Comparison of ENCODE assay signal across 28 mouse cellular contexts in genomic region chr2:35061338-35061737, GRCm38 (mm10). TPM values are rescaled to one million over a fixed set of nuclear protein-coding genes. Genes with fewer than 3 reads are reported as not detected.
DNase-seq lines count a peak whose midpoint lies in the region; ATAC-seq and TF ChIP-seq lines count a peak whose summit lies in the region.
"Had no signal": no experiment of that assay in that cellular context is flagged by ENCODE, and none has a peak within 500 bp of the region (broad histone marks: within the 10 kb centered on the region; RNA-seq: fewer than 3 reads in every experiment).

Gene Hc, minus strand, starts transcription at chr2:35061438.

- no peak for TF ChIP-seq CTCF in liver, adult 2 months (IDR thresholded peaks at IDR 0.05; ENCODE audit: low read depth, low read length)
- TF ChIP-seq CTCF in CH12.LX (conservative IDR thresholded peaks at IDR 0.05 in 1 of 2, IDR thresholded peaks at IDR 0.05 in 1 of 2; ENCODE audit: low read depth in 2 of 2, low read length in 2 of 2) = no peak

- peak within 1 kb of the TSS; percentile 94 for H3K4me3 ChIP-seq in liver, adult 2 months (ENCODE audit: insufficient read depth, low read depth, low read length)
- no peak within 1 kb of the TSS for H3K4me3 ChIP-seq in CH12.LX (replicated peaks in 1 of 3; ENCODE audit: low read depth in 2 of 3, low read length in 2 of 3, poor library complexity in 1 of 3)
- H3K4me3 ChIP-seq in liver, embryonic 11.5 days (ENCODE audit: low read depth, low read length) = peak within 1 kb of the TSS; percentile 13; the same call in 1 of the 2 replicates
- H3K4me3 ChIP-seq in liver, embryonic 16.5 days (ENCODE audit: low read depth, low read length) = peak within 1 kb of the TSS; percentile 44
- H3K4me3 ChIP-seq: forebrain, embryonic 13.5 days; heart, embryonic 10.5 days; heart, embryonic 15.5 days; intestine, embryonic 15.5 days; midbrain, embryonic 13.5 days had no signal

- no peak for TF ChIP-seq EP300 in CH12.LX (IDR thresholded peaks at IDR 0.05; ENCODE audit: low read length)

- H3K4me1 ChIP-seq in liver, adult 2 months (ENCODE audit: control insufficient read depth, insufficient read depth, low read length) = peaks cover 23% of the 10 kb centered on the region
- H3K4me1 ChIP-seq in CH12.LX (ENCODE audit: control insufficient read depth in 1 of 2, insufficient read depth in 2 of 2) = peaks cover 10 to 48% of the 10 kb centered on the region in 2 experiments; a peak in 3 of 4 replicates
- no peaks in the 10 kb centered on the region for H3K4me1 ChIP-seq in liver, embryonic 11.5 days (replicated peaks; ENCODE audit: control insufficient read depth, insufficient read depth, low read length)
- H3K4me1 ChIP-seq in liver, embryonic 16.5 days (ENCODE audit: control insufficient read depth, low read depth, low read length) = no peaks in the 10 kb centered on the region; the same call in 1 of the 2 replicates
- H3K4me1 ChIP-seq: forebrain, embryonic 13.5 days; heart, embryonic 10.5 days; heart, embryonic 15.5 days; intestine, embryonic 15.5 days; midbrain, embryonic 13.5 days had no signal

- no peak for TF ChIP-seq POLR2A in liver, adult 2 months (IDR thresholded peaks at IDR 0.05; ENCODE audit: extremely low read depth, insufficient read depth, low read length)
- TF ChIP-seq POLR2A in CH12.LX (IDR thresholded peaks at IDR 0.05; ENCODE audit: low read depth, low read length) = no peak

- H3K27me3 ChIP-seq in liver, adult 2 months (ENCODE audit: control insufficient read depth, insufficient read depth, low read length) = no peaks in the 10 kb centered on the region
- H3K27me3 ChIP-seq in CH12.LX (replicated peaks) = no peaks in the 10 kb centered on the region
- no peaks in the 10 kb centered on the region for H3K27me3 ChIP-seq in liver, embryonic 11.5 days (replicated peaks; ENCODE audit: control insufficient read depth, insufficient read depth, low read length)
- no peaks in the 10 kb centered on the region for H3K27me3 ChIP-seq in liver, embryonic 16.5 days (ENCODE audit: control insufficient read depth, insufficient read depth, low read depth, low read length)
- H3K27me3 ChIP-seq: forebrain, embryonic 13.5 days; heart, embryonic 15.5 days; intestine, embryonic 15.5 days; midbrain, embryonic 13.5 days had no signal

- H3K36me3 ChIP-seq in liver, adult 2 months (ENCODE audit: control insufficient read depth, insufficient read depth, low read length) = peaks cover 4% of the 10 kb centered on the region
- no peaks in the 10 kb centered on the region for H3K36me3 ChIP-seq in CH12.LX (replicated peaks in 1 of 2; ENCODE audit: control insufficient read depth in 1 of 2, insufficient read depth in 1 of 2, low read length in 1 of 2)
- H3K36me3 ChIP-seq in liver, embryonic 11.5 days (ENCODE audit: control insufficient read depth, insufficient read depth, low read length) = no peaks in the 10 kb centered on the region
- H3K36me3 ChIP-seq in liver, embryonic 16.5 days (ENCODE audit: control insufficient read depth, insufficient read depth) = no peaks in the 10 kb centered on the region
- H3K36me3 ChIP-seq: heart, embryonic 10.5 days; heart, embryonic 15.5 days; intestine, embryonic 15.5 days; midbrain, embryonic 13.5 days had no signal

- DNase-seq in liver, adult 2 months (ENCODE audit: extremely low read depth, low read depth, low spot score) = peak; percentile 77
- no peak for DNase-seq in liver
- no peak for DNase-seq in CH12.LX (ENCODE audit: extremely low read depth)
- DNase-seq in liver, embryonic 11.5 days (ENCODE audit: low spot score) = no peak
- no peak for DNase-seq in cerebellum, adult 11-12 months
- DNase-seq: adrenal gland, adult 2 months; B cell, adult 2 months; cerebellum, adult 18-20 months; cerebellum, postnatal 14 days; gastrocnemius, postnatal 10 days; kidney, adult 2 months; kidney, postnatal 4 days; left cerebral cortex, postnatal 4 days had no signal

- peak within 1 kb of the TSS; percentile 94 for H3K9ac ChIP-seq in liver, adult 2 months (ENCODE audit: low read depth, low read length)
- H3K9ac ChIP-seq in CH12.LX (ENCODE audit: insufficient read depth, low read depth) = peak within 1 kb of the TSS; percentile 69; the same call in 1 of the 2 replicates
- no peak within 1 kb of the TSS for H3K9ac ChIP-seq in liver, embryonic 11.5 days (ENCODE audit: low read depth, low read length)
- peak within 1 kb of the TSS; percentile 30; the same call in 1 of the 2 replicates for H3K9ac ChIP-seq in liver, embryonic 16.5 days (ENCODE audit: low read depth, low read length)
- H3K9ac ChIP-seq: forebrain, embryonic 13.5 days; heart, embryonic 15.5 days; intestine, embryonic 15.5 days; midbrain, embryonic 13.5 days had no signal

- ATAC-seq in liver, embryonic 11.5 days (replicated peaks; ENCODE audit: low FRiP score) = no peak
- ATAC-seq in liver, embryonic 16.5 days (ENCODE audit: low read depth) = no peak
- ATAC-seq: activated CD4-positive, CD25-positive, alpha-beta regulatory T cell, adult 4 months; forebrain, embryonic 13.5 days; hindbrain, postnatal 0 days; intestine, embryonic 15.5 days; midbrain, embryonic 13.5 days had no signal

- H3K27ac ChIP-seq in liver, adult 2 months (replicated peaks; ENCODE audit: insufficient read depth, low read depth, low read length) = peak within 1 kb of the TSS; percentile 99
- H3K27ac ChIP-seq in CH12.LX (ENCODE audit: insufficient read depth, low read depth) = no peak within 1 kb of the TSS
- no peak within 1 kb of the TSS for H3K27ac ChIP-seq in liver, embryonic 11.5 days (ENCODE audit: low read depth, low read length)
- H3K27ac ChIP-seq in liver, embryonic 16.5 days (ENCODE audit: low read length) = peak within 1 kb of the TSS; percentile 64
- H3K27ac ChIP-seq: forebrain, embryonic 13.5 days; heart, embryonic 10.5 days; heart, embryonic 15.5 days; hindbrain, postnatal 0 days; intestine, embryonic 15.5 days; macrophage; midbrain, embryonic 13.5 days had no signal

- dilution Hi-C loops in CH12.LX (cut with MboI; ENCODE audit: extremely low pct_ligation_motif_present, extremely low pct_unique_long_range_greater_than_20kb, low sequenced_read_pairs) = no loop called here

- 22% methylated on average over 5 of the region's 5 CpGs for WGBS in liver, adult 2 months
- WGBS in liver, embryonic 11.5 days = 71% methylated on average over 5 of the region's 5 CpGs
- WGBS in liver, embryonic 16.5 days (ENCODE audit: insufficient replicate concordance) = 55% methylated on average over 5 of the region's 5 CpGs

- peak within 1 kb of the TSS; percentile 29; the same call in 1 of the 2 replicates for H3K4me2 ChIP-seq in CH12.LX (ENCODE audit: insufficient read depth, low read depth, poor library complexity, severe bottlenecking)
- H3K4me2 ChIP-seq in liver, embryonic 11.5 days = peak within 1 kb of the TSS; percentile 27
- H3K4me2 ChIP-seq in liver, embryonic 16.5 days (ENCODE audit: low read depth, low read length) = peak within 1 kb of the TSS; percentile 47; the same call in 1 of the 2 replicates
- H3K4me2 ChIP-seq: forebrain, embryonic 13.5 days; heart, embryonic 15.5 days; intestine, embryonic 15.5 days; midbrain, embryonic 13.5 days had no signal

- no peak for TF ChIP-seq RAD21 in CH12.LX (IDR thresholded peaks at IDR 0.05; ENCODE audit: low read depth, low read length)

- H3K9me3 ChIP-seq in CH12.LX (replicated peaks; ENCODE audit: low read length) = no peaks in the 10 kb centered on the region
- no peaks in the 10 kb centered on the region for H3K9me3 ChIP-seq in liver, embryonic 11.5 days (ENCODE audit: control insufficient read depth, low read length)
- no peaks in the 10 kb centered on the region for H3K9me3 ChIP-seq in liver, embryonic 16.5 days (replicated peaks; ENCODE audit: control insufficient read depth, low read length)
- H3K9me3 ChIP-seq: forebrain, embryonic 13.5 days; heart, embryonic 10.5 days; heart, embryonic 15.5 days; intestine, embryonic 15.5 days; midbrain, embryonic 13.5 days had no signal

- H3K79me2 ChIP-seq in liver, adult 2 months (ENCODE audit: control insufficient read depth, insufficient read depth, low read length) = peaks cover 19% of the 10 kb centered on the region; the same call in 1 of the 2 replicates
- no peaks in the 10 kb centered on the region for H3K79me2 ChIP-seq in CH12.LX (replicated peaks; ENCODE audit: control insufficient read depth, extremely low read depth, insufficient read depth, poor library complexity, severe bottlenecking)

- in situ Hi-C loops in CH12.LX (cut with MboI; ENCODE audit: low pct_ligation_motif_present, low pct_unique_long_range_greater_than_20kb, low sequenced_read_pairs) = no loop called here

TF ChIP-seq in CH12.LX, 34 proteins besides CTCF, POLR2A, EP300 and RAD21:
- TF ChIP-seq GABPA (IDR thresholded peaks at IDR 0.05; ENCODE audit: insufficient replicate concordance, low read depth, low read length) = no peak
- no peak for TF ChIP-seq CHD2 (IDR thresholded peaks at IDR 0.05; ENCODE audit: low read length)
- TF ChIP-seq TBP (conservative IDR thresholded peaks at IDR 0.05; ENCODE audit: low read depth, low read length) = no peak
- no peak for TF ChIP-seq TCF12 (IDR thresholded peaks at IDR 0.05; ENCODE audit: low read depth, low read length)
- no peak for TF ChIP-seq BHLHE40 (IDR thresholded peaks at IDR 0.05; ENCODE audit: low read depth, low read length)
- no peak for TF ChIP-seq ZNF384 (IDR thresholded peaks at IDR 0.05; ENCODE audit: low read depth, low read length)
- TF ChIP-seq POLR2AphosphoS2 (IDR thresholded peaks at IDR 0.05; ENCODE audit: low read depth, low read length) = no peak
- TF ChIP-seq RCOR1 (conservative IDR thresholded peaks at IDR 0.05; ENCODE audit: low read depth, low read length) = no peak
- no peak for TF ChIP-seq UBTF (IDR thresholded peaks at IDR 0.05; ENCODE audit: low read depth, low read length)

RNA-seq across cellular contexts. Expression of gene Hc, which starts in this region (rescaled TPM):
- total RNA-seq in liver, adult 2 months (2014; rRNA removed) = 567 and 594 TPM in 2 replicates
- 121 and 139 TPM in 2 replicates for polyA plus RNA-seq in liver, adult 2 months (2012; rRNA removed)
- total RNA-seq in CH12.LX (2012; rRNA removed) (0.92 and 1.2 TPM in 2 replicates), CH12.LX (2014; rRNA removed) (0.72 and 0.74 TPM in 2 replicates)
- 0.91 and 1.1 TPM in 2 replicates for polyA plus RNA-seq in CH12.LX (2012; ENCODE audit: insufficient read length, low read depth)
- polyA plus RNA-seq in liver, embryonic 11.5 days (2014; fragmentation: Nextera tagmentation; extraction: Ambion mirVana) = 10.0 and 10.5 TPM in 2 replicates
- polyA plus RNA-seq in liver, embryonic 16.5 days (2015; fragmentation: Nextera tagmentation; extraction: Ambion mirVana) = 69.0 and 72.4 TPM in 2 replicates
- total RNA-seq: heart, postnatal 25 days; megakaryocyte-erythroid progenitor cell, adult 5-6 weeks had no signal
- polyA plus RNA-seq: embryonic facial prominence, embryonic 14.5 days; gonadal fat pad, adult 2 months; macrophage; small intestine, adult 2 months; stomach, embryonic 14.5 days had no signal

Comparison
In these comparisons a context has a peak if more than half of its experiments do, and no peak if none do; other contexts are left out.
1. RNA of gene Hc (total RNA-seq): 567 to 594 TPM in liver, adult 2 months; 0.72 to 1.2 TPM in CH12.LX; every median in the first group is over 100 times any median in the second.
2. H3K27ac ChIP-seq: peak in liver, adult 2 months (single experiment) and liver, embryonic 16.5 days (single experiment); none in CH12.LX (single experiment) and liver, embryonic 11.5 days (single experiment).
3. H3K4me3 ChIP-seq: peak in liver, adult 2 months (single experiment), liver, embryonic 11.5 days (single experiment) and liver, embryonic 16.5 days (single experiment); none in CH12.LX (0 of 3).
4. Peak in every context shown above with its lines, with median percentiles within 50 percentile points of each other: H3K4me2 ChIP-seq.